Mouse (Mus musculus): ENCODE measurements around the gene Pnliprp2.

The Pnliprp2 gene

DNA sequence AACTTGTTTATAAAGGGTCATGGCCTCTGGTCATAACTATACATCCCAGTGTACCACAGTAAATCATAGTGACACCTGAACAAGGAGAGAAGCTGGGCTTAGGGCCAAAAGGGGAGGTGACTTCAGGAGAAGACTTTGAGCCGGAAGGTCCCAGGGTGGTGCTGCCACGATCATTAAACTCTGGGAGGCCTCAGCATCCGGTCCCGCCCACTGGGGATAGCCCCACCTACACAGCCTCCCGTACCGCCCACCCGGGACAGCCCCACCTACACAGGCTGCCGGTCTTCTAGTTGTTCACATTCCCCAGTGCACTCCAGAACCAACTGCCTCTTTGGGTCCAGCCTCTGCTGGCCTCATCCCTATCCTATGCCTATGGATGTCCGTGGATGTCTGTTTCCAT, at the start of gene Pnliprp2:
Gene Pnliprp2 (plus strand): TSS at position 297 of the 400 bp plus-strand sequence.
- no peak for DNase-seq (ENCODE audit: low read depth, low spot score)

GRCm38 (mm10) chr19:58717925-58718324, 41.6 kb upstream of the Pnliprp2 start:
- no peak for DNase-seq (ENCODE audit: low read depth, low spot score)

DNA sequence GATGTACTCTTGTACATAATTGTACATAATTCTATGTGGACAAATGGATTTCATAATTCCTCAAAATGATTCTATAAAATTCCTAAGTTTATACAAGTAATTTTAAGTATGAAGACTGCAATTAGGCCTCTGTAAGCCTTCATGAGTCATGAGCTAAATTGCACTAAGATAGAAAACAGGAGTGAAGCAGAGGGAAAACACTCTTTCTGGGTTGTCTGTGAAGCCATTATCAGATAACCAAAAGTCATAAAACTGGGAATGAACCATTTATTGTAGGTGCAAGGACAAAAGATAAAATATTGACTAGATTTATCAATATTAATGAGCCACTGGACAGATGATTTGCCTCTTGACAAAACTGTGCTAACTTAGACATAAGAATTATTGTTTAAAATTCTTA, 39.1 kb upstream of the Pnliprp2 start:
- DNase-seq (ENCODE audit: low read depth, low spot score) = no peak

GRCm38 (mm10) chr19:58726551-58726950, 33.0 kb upstream of the Pnliprp2 start:
- DNase-seq (ENCODE audit: low read depth, low spot score) = no peak

DNA sequence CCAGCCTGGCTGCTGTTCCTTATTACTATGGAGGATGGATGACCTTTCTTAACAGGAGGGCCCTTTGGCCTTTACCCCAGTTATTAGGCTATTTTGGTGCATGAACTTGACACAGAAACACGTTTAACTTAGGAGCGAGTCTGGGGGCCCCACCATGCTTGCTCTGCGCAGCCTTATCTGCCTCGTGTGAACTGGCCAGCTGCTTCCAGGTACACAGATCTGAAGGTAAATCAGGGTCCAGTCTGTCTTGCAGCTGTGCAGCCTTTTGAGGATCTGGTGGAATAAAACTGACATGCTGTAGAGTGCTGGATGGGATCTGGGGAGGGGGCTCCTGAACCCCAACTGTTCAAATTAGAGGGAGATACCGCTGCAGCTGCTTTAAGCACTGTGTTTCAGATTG, 31.8 kb upstream of the Pnliprp2 start:
- DNase-seq (ENCODE audit: low read depth, low spot score) = no peak

GRCm38 (mm10) chr19:58728445-58729031, 31.0 kb upstream of the Pnliprp2 start, which contains the start of gene Pnliprp1:
TSS of gene Pnliprp1 (plus strand) at chr19:58728887.
- DNase-seq (ENCODE audit: low read depth, low spot score) = no peak

- no peak for DNase-seq (ENCODE audit: low read depth, low spot score)
Measured at GRCm38 (mm10) chr19:58733216-58733615, 26.3 kb upstream of the Pnliprp2 start.

DNA sequence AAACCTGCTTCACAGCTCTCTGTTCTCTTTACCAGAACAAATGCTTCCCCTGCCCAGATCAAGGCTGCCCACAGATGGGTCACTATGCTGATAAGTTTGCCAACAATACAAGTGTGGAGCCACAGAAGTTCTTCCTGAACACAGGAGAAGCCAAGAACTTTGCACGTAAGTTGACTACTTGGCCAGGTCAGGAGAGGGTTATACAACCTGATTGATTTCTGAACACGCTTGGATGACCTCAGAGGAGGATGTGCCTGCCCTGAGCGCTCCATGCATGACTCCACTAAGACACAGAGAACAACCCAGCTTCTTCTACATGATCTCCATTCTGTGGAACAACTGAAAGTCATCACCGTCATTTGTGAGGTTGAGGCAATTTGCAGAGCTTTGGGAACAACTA, 21.4 kb upstream of the Pnliprp2 start:
- no peak for DNase-seq (ENCODE audit: low read depth, low spot score)

DNA sequence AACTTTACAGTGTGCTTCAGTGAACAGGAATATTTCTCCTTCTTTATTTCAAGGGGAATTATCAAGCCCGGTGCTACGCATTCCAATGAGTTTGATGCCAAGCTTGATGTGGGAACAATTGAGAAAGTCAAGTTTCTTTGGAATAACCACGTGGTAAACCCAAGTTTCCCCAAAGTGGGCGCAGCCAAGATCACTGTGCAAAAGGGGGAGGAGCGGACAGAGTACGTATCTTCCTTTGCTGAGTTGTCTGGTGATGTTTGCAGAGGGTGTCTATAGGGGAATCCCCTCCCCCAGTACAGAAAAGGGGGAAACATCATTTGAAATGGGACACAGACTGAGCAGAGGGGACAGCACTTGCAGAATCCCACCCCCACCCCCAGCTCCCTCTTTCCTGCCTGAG, 18.5 kb upstream of the Pnliprp2 start:
- DNase-seq (ENCODE audit: low read depth, low spot score) = no peak

DNA sequence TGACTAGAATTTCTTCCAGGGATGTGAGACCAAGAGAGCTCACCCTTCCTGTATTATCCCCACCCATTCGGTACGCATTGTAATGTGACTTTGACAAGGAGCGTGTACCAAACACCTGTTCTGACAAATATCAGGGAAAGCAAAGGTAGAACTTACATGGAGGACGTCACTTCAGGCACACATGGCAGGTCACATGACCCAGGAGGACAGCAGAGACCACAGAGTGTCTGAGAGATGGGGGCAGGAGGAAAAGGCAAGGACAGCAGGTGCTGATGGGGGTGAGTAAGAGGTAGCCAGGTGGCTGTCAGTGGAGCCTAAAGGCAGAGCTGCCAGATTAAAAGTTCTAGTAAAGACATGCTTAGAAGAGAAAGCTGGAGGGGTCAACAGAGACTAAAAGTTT, 16.8 kb upstream of the Pnliprp2 start:
- DNase-seq (ENCODE audit: low read depth, low spot score) = no peak

GRCm38 (mm10) chr19:58743736-58744135, 15.8 kb upstream of the Pnliprp2 start:
- DNase-seq (ENCODE audit: low read depth, low spot score) = no peak

GRCm38 (mm10) chr19:58747498-58748000, 12.0 kb upstream of the Pnliprp2 start:
- no peak for DNase-seq (ENCODE audit: low read depth, low spot score)

GRCm38 (mm10) chr19:58750822-58751221, 8.7 kb upstream of the Pnliprp2 start:
- no peak for DNase-seq (ENCODE audit: low read depth, low spot score)

DNA sequence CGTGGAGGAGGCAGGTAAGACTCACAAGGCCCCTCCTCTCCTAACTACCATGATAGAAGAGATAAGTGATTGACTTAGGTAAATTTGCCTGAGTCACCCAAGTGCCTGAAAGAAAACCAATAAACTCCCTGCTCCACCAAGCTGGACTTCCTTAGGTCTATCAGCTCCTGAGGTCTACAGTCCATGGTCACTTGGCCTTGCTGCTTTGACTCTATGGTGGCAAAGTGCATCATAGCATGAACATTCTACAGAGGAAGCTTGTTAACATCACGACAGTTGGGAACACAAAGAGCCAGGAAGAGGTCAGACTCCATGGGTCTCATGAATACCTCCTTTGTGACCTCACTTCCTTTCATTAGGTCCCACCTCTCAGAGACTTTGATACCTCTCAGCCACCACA, 8.0 kb upstream of the Pnliprp2 start:
- no peak for DNase-seq (ENCODE audit: low read depth, low spot score)

- no peak for DNase-seq (ENCODE audit: low read depth, low spot score)
Measured at GRCm38 (mm10) chr19:58758871-58759270, 648 bp upstream of the Pnliprp2 start.

GRCm38 (mm10) chr19:58762316-58762715, 2.8 kb downstream of the Pnliprp2 start:
- DNase-seq (ENCODE audit: low read depth, low spot score) = no peak

- DNase-seq (ENCODE audit: low read depth, low spot score) = no peak
Measured at GRCm38 (mm10) chr19:58762848-58763541, 3.5 kb downstream of the Pnliprp2 start.

GRCm38 (mm10) chr19:58767329-58767728, 7.8 kb downstream of the Pnliprp2 start:
- DNase-seq (ENCODE audit: low read depth, low spot score) = no peak

DNA sequence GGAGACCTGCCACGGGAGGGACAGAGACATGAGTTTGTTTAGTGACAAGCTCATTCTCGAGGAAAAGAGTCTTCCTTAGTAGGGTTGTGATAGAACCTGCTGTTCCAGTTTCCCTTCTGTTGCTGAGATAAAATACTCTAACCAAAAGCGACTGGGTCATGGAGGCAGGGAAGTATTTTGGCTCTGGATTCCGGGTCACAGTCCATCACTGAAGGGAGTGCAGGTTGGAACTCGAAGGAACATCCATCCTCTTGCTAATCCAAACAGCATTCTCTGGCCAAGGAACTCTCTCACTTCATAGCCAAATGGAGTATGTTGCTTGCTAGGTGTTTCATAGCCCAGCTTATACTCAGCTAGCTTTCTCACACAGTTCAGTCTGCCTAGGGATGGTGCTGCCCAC, 16.9 kb downstream of the Pnliprp2 start:
- DNase-seq (ENCODE audit: low read depth, low spot score) = no peak

- no peak for DNase-seq (ENCODE audit: low read depth, low spot score)
Measured at GRCm38 (mm10) chr19:58781566-58781965, 22.0 kb downstream of the Pnliprp2 start.

GRCm38 (mm10) chr19:58783938-58784337, 24.4 kb downstream of the Pnliprp2 start:
- no peak for DNase-seq (ENCODE audit: low read depth, low spot score)

DNA sequence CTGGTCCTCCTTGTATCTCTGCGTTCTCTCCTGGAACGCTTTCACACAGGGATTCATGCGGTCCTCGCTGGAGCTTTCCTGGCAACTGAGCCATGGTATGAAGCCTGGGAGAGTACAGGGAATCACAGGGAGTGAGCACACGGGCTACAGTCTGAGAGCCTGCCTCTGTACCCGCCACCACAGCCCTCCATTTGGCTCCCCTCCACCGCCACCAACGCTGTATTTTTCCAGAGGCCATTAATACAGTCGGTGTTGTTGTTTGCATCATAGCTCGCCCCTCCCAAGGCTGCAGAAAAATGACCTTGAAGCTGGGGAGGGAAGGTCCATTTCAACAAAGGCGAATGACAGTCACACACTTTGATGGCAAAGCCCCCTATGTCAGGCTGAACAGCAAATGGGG, 29.7 kb downstream of the Pnliprp2 start:
- DNase-seq (ENCODE audit: low read depth, low spot score) = no peak

GRCm38 (mm10) chr19:58794284-58794683, 34.8 kb downstream of the Pnliprp2 start, which contains the start of gene 1700019N19Rik:
TSS of gene 1700019N19Rik (minus strand) at chr19:58794461.
- DNase-seq (ENCODE audit: low read depth, low spot score) = no peak
